Mouse (Mus musculus): ENCODE measurements around the gene Akr1c18.
"Not testable (repeated sequence)": the region's sequence is repeated elsewhere in the genome, so short reads cannot be mapped to it uniquely, and the experiment has no call there.

Akr1c18 gene

GRCm38 (mm10) chr13:4150518-4150917 lies at the start of gene Akr1c18:
Gene Akr1c18, minus strand, starts transcription at chr13:4150654.
- in situ Hi-C loops (cut with MseI, MboI), result no loop called here

- in situ Hi-C loops (cut with MseI, MboI), result no loop called here
These were observed 42.1 kb upstream of the Akr1c18 start for GRCm38 (mm10) chr13:4192511-4192910.

GRCm38 (mm10) chr13:4190904-4191303 lies 40.5 kb upstream of the Akr1c18 start, which contains the start of gene Akr1c13:
Gene Akr1c13, plus strand, starts transcription at chr13:4191150.
- in situ Hi-C loops (cut with MseI, MboI), result no loop called here

GRCm38 (mm10) chr13:4188174-4188573 lies 37.7 kb upstream of the Akr1c18 start:
- in situ Hi-C loops (cut with MseI, MboI), result loop anchor here in 1 of 2 experiments (10.0 kb wide), 1 partner anchor 87 kb away; the partner anchor contains the start of gene Akr1c12

GRCm38 (mm10) chr13:4186641-4187411 lies 36.4 kb upstream of the Akr1c18 start:
- in situ Hi-C loops (cut with MseI, MboI), result loop anchor here in 1 of 2 experiments (10.0 kb wide), 1 partner anchor 88 kb away; the partner anchor contains the start of gene Akr1c12

- in situ Hi-C loops (cut with MseI, MboI), result loop anchor here in 1 of 2 experiments (10.0 kb wide), 1 partner anchor 92 kb away; the partner anchor contains the start of gene Akr1c12
These were observed 32.7 kb upstream of the Akr1c18 start for GRCm38 (mm10) chr13:4183116-4183515.

- in situ Hi-C loops (cut with MseI, MboI), result loop anchor here in 1 of 2 experiments (10.0 kb wide), 1 partner anchor 93 kb away; the partner anchor contains the start of gene Akr1c12
These were observed 30.9 kb upstream of the Akr1c18 start for GRCm38 (mm10) chr13:4181321-4181720.

GRCm38 (mm10) chr13:4172978-4173377 lies 22.5 kb upstream of the Akr1c18 start:
- in situ Hi-C loops (cut with MseI, MboI), result no loop called here

GRCm38 (mm10) chr13:4168006-4168405 lies 17.6 kb upstream of the Akr1c18 start:
- in situ Hi-C loops (cut with MseI, MboI), result no loop called here

GRCm38 (mm10) chr13:4155286-4155685 lies 4.8 kb upstream of the Akr1c18 start:
- in situ Hi-C loops (cut with MseI, MboI), result no loop called here

- in situ Hi-C loops (cut with MseI, MboI), result no loop called here
These were observed 3.1 kb upstream of the Akr1c18 start for GRCm38 (mm10) chr13:4153593-4153992.

GRCm38 (mm10) chr13:4152908-4153307 lies 2.5 kb upstream of the Akr1c18 start:
- in situ Hi-C loops (cut with MseI, MboI), result no loop called here

GRCm38 (mm10) chr13:4144261-4144660 lies 6.2 kb downstream of the Akr1c18 start:
- in situ Hi-C loops (cut with MseI, MboI), result no loop called here

GRCm38 (mm10) chr13:4133070-4133469 lies 17.4 kb downstream of the Akr1c18 start:
- in situ Hi-C loops (cut with MseI, MboI), result loop anchor here (5.0 to 10.0 kb wide), 3 partner anchors 142 to 482 kb away; partner anchors contain the start of gene Akr1c12 (in 1 of the 2)

- in situ Hi-C loops (cut with MseI, MboI), result loop anchor here (5.0 to 10.0 kb wide), 3 partner anchors 143 to 483 kb away; partner anchors contain the start of gene Akr1c12 (in 1 of the 2)
These were observed 18.7 kb downstream of the Akr1c18 start for GRCm38 (mm10) chr13:4131721-4132120.

GRCm38 (mm10) chr13:4131317-4131716 lies 19.1 kb downstream of the Akr1c18 start:
- in situ Hi-C loops (cut with MseI, MboI), result loop anchor here (5.0 to 10.0 kb wide), 3 partner anchors 143 to 483 kb away; partner anchors contain the start of gene Akr1c12 (in 1 of the 2)

GRCm38 (mm10) chr13:4129100-4129499 lies 21.4 kb downstream of the Akr1c18 start:
- in situ Hi-C loops (cut with MseI, MboI), result no loop called here

- in situ Hi-C loops (cut with MseI, MboI), result not testable (repeated sequence)
These were observed 24.6 kb downstream of the Akr1c18 start for GRCm38 (mm10) chr13:4125846-4126245.

- in situ Hi-C loops (cut with MseI, MboI), result not testable (repeated sequence)
These were observed 26.0 kb downstream of the Akr1c18 start for GRCm38 (mm10) chr13:4124471-4124870.

- in situ Hi-C loops (cut with MseI, MboI), result no loop called here
These were observed 27.3 kb downstream of the Akr1c18 start for GRCm38 (mm10) chr13:4123146-4123545.

- in situ Hi-C loops (cut with MseI, MboI), result no loop called here
These were observed 31.1 kb downstream of the Akr1c18 start for GRCm38 (mm10) chr13:4119181-4119904.
